Mouse (Mus musculus) kidney, embryonic 14.5 days (tissue): ENCODE measurements around the gene Ccdc42. TPM values are rescaled to one million over a fixed set of nuclear protein-coding genes. Genes with fewer than 3 reads are reported as not detected.

ENCODE experiments used
- ATAC-seq: fragments of 200-750 bp; cut with Nextera tagmentation; 2 replicates; pipeline ENCODE4 v1.8.0; 2017; ENCODE audit warnings: moderate number of reproducible peaks, mild to moderate bottlenecking, moderate TSS enrichment, moderate library complexity; ENCODE audit not compliant: low FRiP score, low TSS enrichment
- H3K27ac ChIP-seq: fragments of 300-500 bp; sonication (generic); 2 replicates; pipeline ENCODE4 v1.5.1; 2014; ENCODE audit warnings: low read depth, mild to moderate bottlenecking, low read length, moderate library complexity, mixed read lengths
- H3K27me3 ChIP-seq: fragments of 300-500 bp; sonication (generic); 2 replicates; pipeline ENCODE4 v1.6.1; 2014; ENCODE audit warnings: mild to moderate bottlenecking, low read length; ENCODE audit not compliant: control insufficient read depth, insufficient read depth
- H3K36me3 ChIP-seq: fragments of 300-500 bp; sonication (generic); 2 replicates; pipeline ENCODE4 v1.6.1; 2014; ENCODE audit warnings: low read length, mixed read lengths; ENCODE audit not compliant: control insufficient read depth, insufficient read depth
- H3K4me1 ChIP-seq: fragments of 300-500 bp; sonication (generic); 2 replicates; pipeline ENCODE4 v1.6.1; 2014; ENCODE audit warnings: low read length, mixed read lengths; ENCODE audit not compliant: control insufficient read depth, insufficient read depth
- H3K4me2 ChIP-seq: fragments of 300-500 bp; sonication (generic); replicated peaks from 2 replicates; pipeline ENCODE4 v1.6.1; 2014; ENCODE audit warnings: low read depth, mild to moderate bottlenecking, low read length
- H3K4me3 ChIP-seq: fragments of 300-500 bp; sonication (generic); 2 replicates; pipeline ENCODE4 v1.5.1; 2014; ENCODE audit warnings: mild to moderate bottlenecking, low read length
- H3K9ac ChIP-seq: fragments of 300-500 bp; sonication (generic); 2 replicates; pipeline ENCODE4 v1.6.1; 2014; ENCODE audit warnings: low read depth, mild to moderate bottlenecking, low read length, moderate library complexity
- H3K9me3 ChIP-seq: fragments of 300-500 bp; sonication (generic); 2 replicates; pipeline ENCODE4 v1.6.1; 2016; ENCODE audit warnings: low read length; ENCODE audit not compliant: control insufficient read depth
- WGBS: fragments of 180-500 bp; shearing (Covaris S2); extraction: QIAGEN DNeasy Blood & Tissue Kit; methylation state at CpG from one replicate; pipeline ENCODE4 v1.1.7; 2014; 5-methylcytosine and 5-hydroxymethylcytosine counted together
- polyA plus RNA-seq: library from polyadenylated mRNA; unstranded; fragments of >200 nt; fragmentation: Nextera tagmentation; extraction: Ambion mirVana; gene quantifications from 2 replicates; pipeline ENCODE4 v1.2.1, GENCODE M21; 2014

The Ccdc42 gene
- polyA plus RNA-seq, 1 experiment from 2014 or later, result 2.5 TPM

GRCm38 (mm10) chr11:68579462-68579881, 7.3 kb upstream of the Ccdc42 start:
- Histone ChIP-seq H3K4me1 (no peaks in the 10 kb centered on the region), H3K4me2 (no peak overlapping the region), H3K9ac (no peak overlapping the region), H3K27ac (no peak overlapping the region), H3K4me3 (no peak overlapping the region), H3K36me3 (no peaks in the 10 kb centered on the region), H3K9me3 (no peaks in the 10 kb centered on the region), H3K27me3 (no peaks in the 10 kb centered on the region)
- ATAC-seq, result 0 out of 2 replicates have a peak, but pooled peaks have one; percentile 24
- 40% methylated on average over 9 of the region's 9 CpGs for WGBS

GRCm38 (mm10) chr11:68580566-68580965, 6.3 kb upstream of the Ccdc42 start:
- Histone ChIP-seq H3K36me3 (no peaks in the 10 kb centered on the region), H3K9ac (no peak overlapping the region), H3K9me3 (no peaks in the 10 kb centered on the region), H3K4me1 (no peaks in the 10 kb centered on the region), H3K4me3 (no peak overlapping the region), H3K27ac (no peak overlapping the region), H3K27me3 (no peaks in the 10 kb centered on the region), H3K4me2 (no peak overlapping the region)
- ATAC-seq, result no peak
- 72% methylated on average over 6 of the region's 6 CpGs for WGBS

GRCm38 (mm10) chr11:68583225-68583624, 3.6 kb upstream of the Ccdc42 start:
- no peak overlapping the region for H3K27ac ChIP-seq
- H3K4me1 ChIP-seq, result no peaks in the 10 kb centered on the region
- no peaks in the 10 kb centered on the region for H3K36me3 ChIP-seq
- H3K27me3 ChIP-seq, result no peaks in the 10 kb centered on the region
- 93% methylated on average over 13 of the region's 13 CpGs for WGBS
- no peak overlapping the region for H3K4me2 ChIP-seq
- no peak overlapping the region for H3K4me3 ChIP-seq
- no peak for ATAC-seq
- no peak overlapping the region for H3K9ac ChIP-seq
- H3K9me3 ChIP-seq, result no peaks in the 10 kb centered on the region

- Histone ChIP-seq H3K4me1 (no peaks in the 10 kb centered on the region), H3K4me3 (no peak overlapping the region), H3K9ac (no peak overlapping the region), H3K4me2 (no peak overlapping the region), H3K27me3 (no peaks in the 10 kb centered on the region), H3K36me3 (no peaks in the 10 kb centered on the region), H3K9me3 (no peaks in the 10 kb centered on the region), H3K27ac (no peak overlapping the region)
- 76% methylated on average over 8 of the region's 8 CpGs for whole genome bisulfite sequencing
- ATAC-seq, result no peak
These were observed 2.8 kb upstream of the Ccdc42 start for GRCm38 (mm10) chr11:68583906-68584480.

GRCm38 (mm10) chr11:68585890-68586289, 931 bp upstream of the Ccdc42 start:
- Histone ChIP-seq H3K9me3 (no peaks in the 10 kb centered on the region), H3K36me3 (no peaks in the 10 kb centered on the region), H3K4me1 (peaks cover 13% of the 10 kb centered on the region), H3K4me2 (no peak overlapping the region), H3K27ac (no peak overlapping the region), H3K9ac (no peak overlapping the region), H3K27me3 (no peaks in the 10 kb centered on the region), H3K4me3 (no peak overlapping the region)
- WGBS, result 29% methylated on average over 3 of the region's 3 CpGs
- ATAC-seq, result no peak

DNA sequence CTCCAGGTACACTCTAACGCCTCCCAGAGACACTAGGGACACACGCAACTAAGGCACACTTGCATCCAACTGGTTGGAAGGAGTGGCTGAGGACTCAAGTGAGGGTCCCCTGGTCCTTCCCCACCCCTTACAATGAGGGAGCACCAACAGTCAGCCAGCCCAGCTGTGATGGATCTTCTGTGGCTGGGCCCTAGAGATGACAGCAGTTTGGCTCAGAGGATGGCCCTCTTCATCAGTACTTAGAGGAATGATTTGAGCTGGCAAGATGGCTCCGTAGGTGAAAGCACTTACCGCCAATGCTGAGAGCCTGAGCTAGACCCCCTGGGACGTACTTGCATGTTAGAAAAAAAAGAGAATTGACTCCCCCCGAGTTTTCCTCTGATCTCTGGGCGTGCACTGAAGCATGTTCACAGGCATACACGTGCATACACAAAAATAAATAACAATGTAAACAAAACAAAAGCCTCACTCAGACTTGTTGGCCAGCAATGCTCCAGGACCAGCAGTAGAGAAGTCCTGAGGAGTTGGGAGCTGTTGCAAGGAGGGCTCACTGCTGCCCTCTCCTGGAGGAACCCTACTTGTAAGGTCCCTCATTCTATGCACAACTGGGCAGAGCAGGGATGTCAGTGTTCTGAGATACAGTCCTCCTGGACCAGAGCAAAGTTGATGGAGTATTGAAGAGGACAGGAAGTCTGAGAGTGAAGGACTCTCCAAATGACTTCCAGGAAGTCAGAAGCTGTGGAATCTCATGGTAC, 2.4 kb downstream of the Ccdc42 start:
- Histone ChIP-seq H3K9me3 (no peaks in the 10 kb centered on the region), H3K4me1 (peaks cover 29% of the 10 kb centered on the region), H3K4me3 (no peak overlapping the region), H3K27ac (no peak overlapping the region), H3K9ac (no peak overlapping the region), H3K4me2 (no peak overlapping the region), H3K36me3 (no peaks in the 10 kb centered on the region), H3K27me3 (no peaks in the 10 kb centered on the region)
- no peak; the same call in 1 of the 2 replicates for ATAC-seq
- 64% methylated on average over 8 of the region's 8 CpGs for WGBS

DNA sequence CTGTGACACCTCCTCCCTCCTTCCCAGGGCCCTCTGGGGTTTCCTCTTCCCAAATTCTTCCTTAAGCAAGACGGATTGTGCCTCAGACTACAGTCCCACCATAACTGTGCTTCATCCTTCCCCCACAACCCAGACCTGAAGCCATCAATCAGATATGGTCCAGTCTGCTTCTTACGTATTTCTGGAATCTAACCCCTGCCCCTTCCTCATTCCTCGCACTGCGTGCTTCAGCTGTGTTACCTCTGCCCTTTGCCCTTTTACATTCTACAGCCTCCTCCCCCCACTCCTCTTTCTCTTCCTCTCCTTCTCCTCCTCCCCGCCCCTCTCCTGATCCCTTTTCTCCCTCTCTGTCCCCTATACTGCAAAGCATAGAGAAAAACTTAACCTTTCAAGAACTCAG, 4.9 kb downstream of the Ccdc42 start:
- no peaks in the 10 kb centered on the region for H3K9me3 ChIP-seq
- no peak overlapping the region for H3K9ac ChIP-seq
- no peak overlapping the region for H3K4me2 ChIP-seq
- H3K4me1 ChIP-seq, result peaks cover 29% of the 10 kb centered on the region
- no peaks in the 10 kb centered on the region for H3K36me3 ChIP-seq
- H3K27me3 ChIP-seq, result no peaks in the 10 kb centered on the region
- 0 out of 2 replicates have a peak overlapping the region, but pooled peaks have one; percentile 17 for H3K27ac ChIP-seq
- peak; percentile 60 for ATAC-seq
- WGBS, result 22% methylated on average over 5 of the region's 5 CpGs
- no peak overlapping the region for H3K4me3 ChIP-seq

DNA sequence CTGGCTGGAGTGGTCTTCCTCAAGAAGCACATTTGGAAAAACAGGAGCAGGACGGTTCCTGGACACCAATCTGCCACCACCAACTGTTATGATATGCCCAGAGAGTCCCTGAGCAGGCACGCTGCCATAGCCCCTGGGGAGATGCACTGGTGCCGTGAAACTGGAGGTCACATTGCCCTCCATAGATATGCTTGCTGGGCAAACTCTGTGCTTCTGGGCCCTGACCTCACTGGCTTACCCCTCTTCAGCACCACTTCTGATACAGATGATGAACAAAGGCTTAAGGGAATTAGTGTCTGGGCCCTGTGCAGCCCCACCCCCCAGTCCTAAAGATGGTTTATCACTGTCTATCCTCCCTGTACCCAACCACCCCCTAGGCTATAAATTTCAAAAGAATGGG, 6.4 kb downstream of the Ccdc42 start:
- no peaks in the 10 kb centered on the region for H3K36me3 ChIP-seq
- H3K4me3 ChIP-seq, result no peak overlapping the region
- H3K4me1 ChIP-seq, result peaks cover 29% of the 10 kb centered on the region
- WGBS, result 42% methylated on average over 3 of the region's 3 CpGs
- no peaks in the 10 kb centered on the region for H3K27me3 ChIP-seq
- H3K4me2 ChIP-seq, result no peak overlapping the region
- H3K27ac ChIP-seq, result no peak overlapping the region
- no peak for ATAC-seq
- H3K9ac ChIP-seq, result no peak overlapping the region
- H3K9me3 ChIP-seq, result no peaks in the 10 kb centered on the region

DNA sequence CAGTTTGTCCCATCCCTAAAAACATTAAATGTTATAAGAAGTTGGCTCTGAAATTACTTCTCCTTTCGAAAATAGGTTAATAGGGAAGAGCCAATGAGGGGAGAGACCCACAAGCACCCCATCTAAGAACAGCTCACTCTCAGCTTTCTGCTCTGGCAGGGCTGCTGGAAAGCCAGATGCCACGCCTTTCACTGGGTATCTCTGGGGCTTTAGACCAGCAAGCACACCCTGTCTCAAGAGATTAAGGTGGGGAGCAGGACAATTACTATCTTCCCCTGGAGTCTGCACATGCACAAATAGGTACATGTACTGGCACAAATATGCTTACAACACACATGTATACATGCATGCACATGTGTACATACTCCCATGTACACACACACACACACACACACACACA, 11.1 kb downstream of the Ccdc42 start:
- no peak for ATAC-seq
- no peak overlapping the region for H3K9ac ChIP-seq
- H3K27me3 ChIP-seq, result no peaks in the 10 kb centered on the region
- H3K9me3 ChIP-seq, result no peaks in the 10 kb centered on the region
- no peak overlapping the region for H3K4me3 ChIP-seq
- no peak overlapping the region for H3K27ac ChIP-seq
- H3K36me3 ChIP-seq, result no peaks in the 10 kb centered on the region
- 94% methylated on average over 2 of the region's 2 CpGs for WGBS
- H3K4me1 ChIP-seq, result peaks cover 38% of the 10 kb centered on the region
- H3K4me2 ChIP-seq, result no peak overlapping the region
